Mouse (Mus musculus) layer of hippocampus, postnatal 14 days (tissue): ENCODE data around the gene D430019H16Rik. TPM values are rescaled to one million over a fixed set of nuclear protein-coding genes. Genes with fewer than 3 reads are reported as not detected.
A peak's percentile ranks its signal among the peaks of the same experiment; 100 is the strongest.

Experiments
- DNase-seq, 2 experiments: peaks; one replicate each; pipeline ENCODE4 v3.0.0; 2021 to 2022; ENCODE audit warnings: low spot score in 2 of 2, mixed read lengths in 1 of 2
- total RNA-seq, 2 experiments: library from RNA; stranded (reverse); gene quantifications; 2 replicates each; pipeline ENCODE4 v1.2.3; 2021

The D430019H16Rik gene
- total RNA-seq, 2 experiments from 2014 or later, result 146 to 148 TPM

DNA sequence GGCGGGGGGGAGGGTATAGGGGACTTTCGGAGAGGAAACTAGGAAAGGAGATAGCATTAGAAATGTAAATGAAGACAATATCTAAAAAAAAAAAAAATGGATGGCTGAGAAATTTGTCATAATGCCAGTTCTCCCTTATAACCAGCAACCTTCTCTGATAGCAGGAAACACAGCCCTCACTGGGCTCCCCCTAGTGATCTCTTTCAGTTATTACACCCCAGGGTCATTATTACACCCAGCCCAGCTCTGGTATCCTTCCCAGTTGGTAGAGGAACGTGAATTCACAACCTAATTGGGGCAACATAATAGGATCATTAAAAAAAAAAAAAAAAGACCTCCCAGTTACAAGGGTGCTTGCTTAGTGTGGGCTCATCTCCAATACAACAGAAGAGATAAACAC is 29.8 kb downstream of the D430019H16Rik start:
- DNase-seq, result peak in 1 of 2 experiments; percentile 67

GRCm38 (mm10) chr12:105490227-105490626 is 36.6 kb downstream of the D430019H16Rik start:
- DNase-seq, result no peak

DNA sequence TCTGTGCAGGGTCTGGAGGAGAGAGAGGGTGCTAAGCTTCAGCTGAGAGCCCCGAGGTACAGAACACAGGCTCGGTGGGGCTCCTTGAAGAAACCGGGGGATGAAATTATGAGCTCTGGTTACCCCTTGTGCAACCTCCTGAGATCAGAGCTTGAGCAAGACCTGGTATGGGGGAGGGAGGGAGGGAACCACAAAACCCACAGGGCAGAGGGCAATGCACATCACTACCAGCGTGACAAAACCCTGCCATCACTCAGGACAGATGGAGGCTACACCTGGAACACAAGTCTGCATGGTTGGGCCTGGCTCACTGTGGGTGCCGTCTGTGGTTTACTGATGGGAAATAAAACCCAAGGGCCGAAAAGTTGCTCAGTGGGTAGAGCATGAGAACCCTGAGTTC is 37.1 kb downstream of the D430019H16Rik start:
- no peak for DNase-seq

DNA sequence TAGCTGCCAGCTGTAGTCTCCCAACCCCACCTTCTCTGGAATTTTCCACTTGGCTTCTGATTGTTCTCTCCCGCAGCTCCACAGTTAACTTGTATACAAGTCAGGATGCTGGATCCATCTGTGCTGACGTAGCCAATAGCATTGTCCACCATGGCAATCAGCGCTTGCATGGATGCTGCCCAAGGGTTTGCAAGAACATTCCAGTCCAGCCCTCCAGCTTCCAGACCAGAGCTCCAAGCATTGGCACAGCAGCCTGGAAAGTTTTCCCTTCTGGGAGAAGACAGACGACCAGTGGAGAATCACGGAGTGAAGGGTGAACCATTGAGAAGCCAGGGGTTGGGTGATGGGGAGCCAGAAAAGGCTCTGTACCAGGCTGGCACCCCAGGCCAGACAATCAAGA is 41.1 kb downstream of the D430019H16Rik start:
- DNase-seq, result peak in 1 of 2 experiments; percentile 51

GRCm38 (mm10) chr12:105497894-105498293 is 44.2 kb downstream of the D430019H16Rik start:
- DNase-seq, result peak; percentile 77 to 87

DNA sequence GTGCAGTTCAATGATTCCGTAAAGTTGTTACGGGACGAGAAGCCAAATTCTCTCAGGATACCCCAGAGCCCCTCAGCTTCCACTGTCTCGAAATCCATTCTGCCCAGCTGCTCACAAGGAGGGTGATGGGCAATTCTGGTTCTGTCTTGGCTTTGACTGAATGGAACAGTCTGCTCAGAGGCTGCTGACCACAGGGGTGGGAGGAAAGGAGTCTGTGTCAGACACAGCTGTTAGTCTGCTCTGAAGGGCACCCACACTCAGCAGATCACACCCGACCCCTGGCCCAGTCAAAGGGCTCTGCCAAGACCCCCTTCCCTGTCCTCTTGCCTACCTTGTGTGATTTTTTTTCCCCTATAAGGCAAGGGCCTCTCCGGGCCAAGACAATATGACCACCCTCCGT is 44.8 kb downstream of the D430019H16Rik start:
- no peak for DNase-seq

DNA sequence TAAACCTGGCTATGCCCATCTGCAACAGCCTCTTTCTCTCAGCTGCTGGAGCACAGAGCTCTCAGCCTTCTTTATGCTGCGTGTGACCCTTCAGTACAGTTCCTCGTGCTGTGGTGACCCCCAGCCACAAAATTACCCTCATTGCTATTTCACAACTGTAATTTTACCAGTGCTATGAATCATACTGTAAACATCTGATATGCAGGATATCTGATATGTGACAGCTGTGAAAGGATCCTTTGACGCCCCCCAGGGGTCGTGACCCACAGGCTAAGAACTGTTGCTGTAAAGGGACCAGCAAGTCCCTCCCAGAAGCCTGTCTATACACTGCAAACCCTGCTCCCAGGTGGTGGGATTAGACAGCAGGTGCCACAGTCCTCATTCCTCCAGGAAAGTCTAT is 45.2 kb downstream of the D430019H16Rik start:
- DNase-seq, result no peak

- DNase-seq, result no peak
These were observed 47.3 kb downstream of the D430019H16Rik start for GRCm38 (mm10) chr12:105500940-105501339.

DNA sequence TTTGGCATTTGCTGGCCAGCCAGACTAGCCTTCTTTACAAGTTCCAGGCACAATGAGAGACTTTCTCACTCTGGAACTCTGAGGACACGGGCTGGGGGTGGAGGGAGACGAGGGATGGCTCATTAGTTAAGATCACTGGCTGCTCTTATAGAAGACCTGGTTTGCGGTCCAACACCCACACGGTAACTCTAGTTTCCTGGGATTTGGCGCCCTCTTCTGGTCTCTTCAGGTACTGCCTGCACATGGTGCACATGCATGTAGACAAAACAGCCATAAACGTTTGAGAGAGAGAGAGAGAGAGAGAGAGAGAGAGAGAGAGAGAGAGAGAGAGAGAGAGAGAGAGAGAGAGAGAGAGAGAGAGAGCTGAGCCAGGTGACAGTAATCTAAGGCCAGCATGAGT is 51.1 kb downstream of the D430019H16Rik start:
- no peak for DNase-seq

DNA sequence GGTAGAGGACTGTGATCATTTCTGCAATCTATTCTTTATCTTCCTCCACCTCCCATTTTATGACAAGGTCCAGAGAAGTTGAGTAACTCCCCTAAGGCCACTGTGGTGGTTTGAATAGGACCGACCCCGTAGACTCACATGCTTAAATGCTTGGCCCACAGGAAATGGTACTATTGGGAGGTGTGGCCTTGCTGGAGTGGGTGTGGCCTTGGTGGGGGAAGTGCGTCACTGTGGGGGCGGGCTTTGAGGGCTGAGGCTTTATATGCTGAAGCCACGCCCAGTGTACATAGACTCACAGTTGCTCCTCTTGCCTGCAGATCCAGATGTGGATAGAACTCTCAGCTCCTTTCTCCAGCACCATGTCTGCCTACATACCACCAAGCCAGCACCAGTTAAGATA is 57.5 kb downstream of the D430019H16Rik start:
- no peak for DNase-seq

DNA sequence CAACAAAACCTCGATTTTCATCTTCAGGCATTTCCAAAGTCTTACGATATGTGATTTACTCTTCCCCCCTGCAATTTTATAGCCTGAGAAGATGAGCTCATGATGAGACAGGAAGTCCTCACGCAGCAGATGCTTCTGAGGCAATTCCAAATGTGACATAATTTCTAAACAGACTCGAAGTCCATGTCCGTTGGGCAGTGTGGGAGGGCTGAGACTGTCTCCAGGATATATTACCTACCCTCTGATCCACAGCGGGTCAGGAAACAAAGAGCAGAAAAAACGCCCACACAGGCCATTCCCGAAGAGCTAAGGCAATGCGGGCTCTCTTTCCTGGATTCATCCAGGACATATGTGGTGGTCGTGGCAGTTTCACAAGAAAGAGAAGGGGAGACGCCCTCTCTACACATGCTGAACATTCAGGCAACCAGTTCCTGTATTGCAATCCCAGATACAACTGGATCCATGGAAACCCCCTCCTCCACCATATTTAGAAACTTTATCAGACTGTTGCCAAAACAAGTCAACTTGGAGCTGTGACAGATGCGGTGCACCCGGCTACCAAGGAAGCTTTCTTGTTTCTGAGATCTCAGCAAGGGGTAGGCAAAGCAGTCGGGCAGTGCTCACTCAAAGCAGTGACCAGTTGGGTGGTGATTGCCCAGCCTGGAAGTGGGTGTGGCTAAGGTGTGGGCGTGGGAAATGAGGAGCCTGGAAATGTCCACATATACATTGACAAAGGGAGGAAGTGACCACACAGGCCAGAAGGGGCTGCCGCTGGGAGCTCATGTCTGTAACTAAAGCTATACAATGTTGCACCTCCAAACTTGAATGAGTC is 58.2 kb downstream of the D430019H16Rik start:
- no peak for DNase-seq

GRCm38 (mm10) chr12:105514111-105514510 is 60.5 kb downstream of the D430019H16Rik start:
- no peak for DNase-seq

GRCm38 (mm10) chr12:105517026-105517675 is 63.5 kb downstream of the D430019H16Rik start:
- DNase-seq, result no peak

DNA sequence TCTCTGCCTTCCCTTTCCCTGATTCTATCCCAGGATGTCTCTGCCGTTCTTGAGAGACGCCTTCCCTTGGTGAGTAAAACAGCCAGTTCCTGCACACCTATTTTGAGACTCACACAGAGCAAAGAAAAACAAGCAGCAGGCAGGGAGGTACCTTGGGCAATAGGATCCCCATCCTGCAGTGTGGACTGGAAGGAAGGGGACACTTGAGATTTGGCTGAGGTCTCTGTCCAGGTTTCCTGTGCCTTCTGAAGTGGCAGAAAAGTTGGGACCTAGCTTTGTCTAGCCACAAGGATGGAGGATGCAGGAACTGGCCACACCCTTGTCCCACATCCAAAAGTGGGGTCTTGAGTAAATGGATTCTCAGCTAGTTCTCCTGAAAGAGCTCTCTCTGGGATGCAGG is 66.2 kb downstream of the D430019H16Rik start:
- no peak for DNase-seq

- no peak for DNase-seq
These were observed 67.6 kb downstream of the D430019H16Rik start for GRCm38 (mm10) chr12:105521170-105521762.

GRCm38 (mm10) chr12:105523737-105524136 is 70.1 kb downstream of the D430019H16Rik start:
- no peak for DNase-seq

DNA sequence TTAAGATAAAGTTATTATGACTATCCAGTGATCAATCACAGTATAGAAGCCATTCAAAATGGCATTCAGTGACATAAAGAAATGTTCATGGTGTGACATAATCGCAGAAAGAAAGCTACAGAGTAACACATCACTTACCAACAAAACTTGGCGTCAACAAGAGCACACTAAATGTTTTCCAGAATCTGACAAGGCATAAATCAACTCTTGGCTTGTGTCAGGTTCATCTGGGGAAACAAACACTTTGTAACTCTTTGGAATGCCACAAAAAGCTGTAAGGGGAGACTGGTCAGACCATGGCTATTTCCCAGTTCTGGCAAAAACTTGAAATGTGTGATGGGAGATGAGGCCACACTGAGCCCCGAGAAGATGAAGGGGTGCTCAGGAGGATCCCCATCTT is 72.5 kb downstream of the D430019H16Rik start:
- no peak for DNase-seq

DNA sequence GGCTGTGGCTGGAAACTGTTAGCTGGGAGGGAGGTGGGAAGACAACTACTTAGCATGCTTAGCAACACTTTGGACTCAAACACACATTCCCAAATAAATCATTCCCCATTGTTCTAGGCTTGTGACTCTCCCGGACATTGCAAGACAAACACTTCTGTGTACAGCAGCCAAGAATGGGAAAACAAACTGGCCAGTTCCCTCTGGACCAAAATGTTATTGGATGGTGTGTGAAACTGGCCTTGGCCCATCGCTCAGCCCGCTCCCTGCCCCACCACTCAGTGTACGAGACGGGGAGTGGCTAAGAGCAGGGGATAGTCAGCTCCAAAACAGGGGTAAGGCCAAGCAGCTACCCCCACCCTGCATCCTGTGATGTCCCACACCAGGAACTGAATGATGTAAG is 73.2 kb downstream of the D430019H16Rik start:
- DNase-seq, result peak; percentile 35 to 69

GRCm38 (mm10) chr12:105529545-105529944 is 75.9 kb downstream of the D430019H16Rik start:
- DNase-seq, result no peak

DNA sequence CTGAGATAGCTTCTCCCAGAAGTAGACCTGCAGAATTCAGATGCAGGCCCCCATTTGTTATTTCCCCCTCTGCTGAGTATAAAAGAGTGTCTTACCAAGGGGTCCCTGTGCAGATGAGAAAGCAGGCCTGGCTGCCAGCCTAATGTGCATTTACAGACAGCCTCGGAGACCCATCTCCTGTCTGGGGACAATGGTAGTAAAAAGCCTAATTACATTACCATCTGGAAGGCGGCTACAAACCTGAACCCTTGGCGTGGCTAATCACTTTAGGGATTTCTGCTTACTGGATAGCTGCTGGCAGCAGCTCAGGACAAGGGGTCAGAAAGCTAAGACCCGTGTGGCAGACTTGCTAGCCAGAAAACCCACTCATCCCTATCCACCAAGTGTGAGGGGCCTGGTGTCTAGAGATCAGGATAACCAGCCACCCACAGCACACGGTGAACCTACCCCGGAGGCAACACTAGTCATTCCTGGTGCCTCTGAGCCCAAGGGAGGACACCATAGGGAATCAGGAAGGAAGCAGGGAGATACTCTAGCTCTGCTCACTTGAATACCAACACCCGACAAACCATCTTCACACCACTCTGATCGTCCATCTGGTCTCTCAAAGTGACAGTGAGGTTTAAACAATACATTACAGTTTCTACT is 78.2 kb downstream of the D430019H16Rik start:
- no peak for DNase-seq

DNA sequence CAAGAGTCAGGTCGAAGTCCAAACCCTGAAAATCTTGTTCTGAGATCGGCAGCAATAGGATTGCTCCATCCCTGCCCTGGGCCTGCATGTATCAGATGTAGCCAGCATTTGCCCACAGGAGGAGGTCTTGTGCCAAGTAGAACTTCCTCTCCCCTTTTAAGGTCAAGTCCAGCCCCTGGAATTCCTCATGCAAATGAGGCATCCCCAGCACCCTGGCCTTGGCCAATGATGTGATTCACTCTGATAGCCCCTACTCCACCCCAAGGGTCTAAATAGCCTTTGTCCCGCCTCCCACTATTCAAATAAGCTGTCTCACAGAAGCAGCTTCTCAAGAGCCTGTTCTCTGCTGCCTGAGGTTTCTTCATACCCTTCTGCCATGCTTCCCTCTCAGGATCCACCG is 81.2 kb downstream of the D430019H16Rik start:
- no peak for DNase-seq
